Mouse (Mus musculus): ENCODE data around the gene Acyp1.

- TF ChIP-seq CTCF (IDR thresholded peaks at IDR 0.05; ENCODE audit: extremely low read depth, insufficient read depth, low read length), result no peak
- no peak for TF ChIP-seq POLR2A (IDR thresholded peaks at IDR 0.05; ENCODE audit: extremely low read depth, insufficient read depth, low read length)
These were observed 15.0 kb upstream of the Acyp1 start for GRCm38 (mm10) chr12:85303256-85303655.

Measured in cortical plate, adult 2 months (tissue).